Mouse (Mus musculus) myocyte (in vitro differentiated cells): Measurements from ENCODE around the gene Rpa3. TPM values are rescaled to one million over a fixed set of nuclear protein-coding genes. Genes with fewer than 3 reads are reported as not detected.

Experiments
- H3K27me3 ChIP-seq: one replicate; pipeline ENCODE4 v1.6.1; 2011; ENCODE audit not compliant: control insufficient read depth, insufficient read depth, insufficient read length
- H3K36me3 ChIP-seq: one replicate; pipeline ENCODE4 v1.6.1; 2011; ENCODE audit not compliant: control insufficient read depth, insufficient read depth
- H3K4me2 ChIP-seq: one replicate; pipeline ENCODE4 v1.6.1; 2011; ENCODE audit warnings: low read depth, control low read depth
- H3K4me3 ChIP-seq: one replicate; pipeline ENCODE4 v1.5.1; 2011; ENCODE audit warnings: mild to moderate bottlenecking, control low read depth, moderate library complexity
- H3K79me2 ChIP-seq: one replicate; pipeline ENCODE4 v1.6.1; 2011; ENCODE audit not compliant: control insufficient read depth, insufficient read depth
- H3ac ChIP-seq: one replicate; pipeline ENCODE4 v1.6.1; 2011; ENCODE audit not compliant: control insufficient read depth, insufficient read length
- CEBPB ChIP-seq: IDR thresholded peaks from 2 replicates; pipeline ENCODE4 v1.6.1; 2011; ENCODE audit warnings: mild to moderate bottlenecking, moderate library complexity; ENCODE audit not compliant: poor library complexity, insufficient read depth, severe bottlenecking
- E2F4 ChIP-seq: IDR thresholded peaks from one replicate; pipeline ENCODE4 v1.6.1; 2011; ENCODE audit warnings: mild to moderate bottlenecking, control low read depth, moderate library complexity; ENCODE audit not compliant: insufficient read depth
- MAX ChIP-seq: IDR thresholded peaks from one replicate; pipeline ENCODE4 v1.6.1; 2011; ENCODE audit warnings: low read depth, mild to moderate bottlenecking, control low read depth
- MYOD1 ChIP-seq, 3 experiments: IDR thresholded peaks; one replicate each; pipeline ENCODE4 v1.6.1; 2011; ENCODE audit warnings: control low read depth in 2 of 3, low read depth in 2 of 3, mild to moderate bottlenecking in 2 of 3, moderate library complexity in 1 of 3; ENCODE audit not compliant: insufficient read length in 2 of 3, control insufficient read depth in 1 of 3
- MYOG ChIP-seq, 3 experiments: IDR thresholded peaks; one replicate each; pipeline ENCODE4 v1.6.1; 2011; ENCODE audit warnings: control low read depth in 2 of 3, low read depth in 2 of 3, mild to moderate bottlenecking in 2 of 3; ENCODE audit not compliant: insufficient read length in 2 of 3, control insufficient read depth in 1 of 3, insufficient read depth in 1 of 3
- POLR2A ChIP-seq: IDR thresholded peaks from one replicate; pipeline ENCODE4 v1.6.1; 2011; ENCODE audit warnings: low read depth, mild to moderate bottlenecking, control low read depth, moderate library complexity; ENCODE audit not compliant: insufficient read length
- POLR2AphosphoS2 ChIP-seq: IDR thresholded peaks from one replicate; pipeline ENCODE4 v1.6.1; 2011; ENCODE audit warnings: low read depth, control low read depth; ENCODE audit not compliant: insufficient read length
- REST ChIP-seq: IDR thresholded peaks from one replicate; pipeline ENCODE4 v1.6.1; 2011; ENCODE audit warnings: mild to moderate bottlenecking, control low read depth, moderate library complexity; ENCODE audit not compliant: insufficient read depth, insufficient read length
- SRF ChIP-seq: IDR thresholded peaks from one replicate; pipeline ENCODE4 v1.6.1; 2011; ENCODE audit warnings: low read depth; ENCODE audit not compliant: control insufficient read depth, insufficient read length
- TCF12 ChIP-seq: IDR thresholded peaks from one replicate; pipeline ENCODE4 v1.6.1; 2011; ENCODE audit warnings: mild to moderate bottlenecking, control low read depth; ENCODE audit not compliant: poor library complexity, insufficient read depth, severe bottlenecking
- TCF3 ChIP-seq: IDR thresholded peaks from one replicate; pipeline ENCODE4 v1.6.1; 2011; ENCODE audit warnings: low read depth, control low read depth; ENCODE audit not compliant: insufficient read length
- USF1 ChIP-seq: IDR thresholded peaks from one replicate; pipeline ENCODE4 v1.6.1; 2011; ENCODE audit warnings: low read depth, mild to moderate bottlenecking, control low read depth, moderate library complexity
- polyA plus RNA-seq: library from polyadenylated mRNA; unstranded; fragments of >200 nt; fragmentation: generic; extraction: Trizol; gene quantifications from one replicate; pipeline ENCODE4 v1.2.1, GENCODE M21; 2012; ENCODE audit warnings: missing spikeins

The Rpa3 gene
- polyA plus RNA-seq, 1 experiment = 37.9 TPM

- Histone ChIP-seq H3K27me3 (no peaks in the 10 kb centered on the region), H3ac (peak overlapping the region; percentile 13), H3K36me3 (peaks cover 5% of the 10 kb centered on the region), H3K4me3 (peak overlapping the region; percentile 92), H3K79me2 (peaks cover 24% of the 10 kb centered on the region), H3K4me2 (peak overlapping the region; percentile 96)
- peak in 1 of 3 experiments; percentile 13 for TF ChIP-seq MYOD1 (IDR thresholded peaks at IDR 0.05; ENCODE audit: control insufficient read depth in 1 of 3, insufficient read length in 2 of 3, low read depth in 2 of 3)
- no peak for TF ChIP-seq POLR2AphosphoS2
Measured at GRCm38 (mm10) chr6:8259667-8260044, 683 bp upstream of the Rpa3 start.

- TF ChIP-seq REST (no peak), SRF (no peak), POLR2AphosphoS2 (no peak), E2F4 (no peak), TCF3 (no peak), CEBPB (no peak), POLR2A (no peak), TCF12 (no peak), MAX (no peak), USF1 (no peak)
- Histone ChIP-seq H3K36me3 (peaks cover 5% of the 10 kb centered on the region), H3K27me3 (no peaks in the 10 kb centered on the region), H3K4me3 (peak overlapping the region; percentile 92), H3ac (peak overlapping the region; percentile 9), H3K79me2 (peaks cover 24% of the 10 kb centered on the region), H3K4me2 (peak overlapping the region; percentile 73)
Measured at GRCm38 (mm10) chr6:8258316-8258715, 657 bp downstream of the Rpa3 start.

GRCm38 (mm10) chr6:8228596-8228995 is 30.4 kb downstream of the Rpa3 start:
- Histone ChIP-seq H3ac (no peak overlapping the region), H3K4me2 (no peak overlapping the region), H3K4me3 (no peak overlapping the region), H3K79me2 (no peaks in the 10 kb centered on the region), H3K36me3 (peaks cover 43% of the 10 kb centered on the region), H3K27me3 (no peaks in the 10 kb centered on the region)
- TF ChIP-seq POLR2A (no peak), TCF3 (no peak), POLR2AphosphoS2 (no peak), E2F4 (no peak), SRF (no peak)

- Histone ChIP-seq H3K27me3 (no peaks in the 10 kb centered on the region), H3K4me2 (no peak overlapping the region), H3K36me3 (peaks cover 42% of the 10 kb centered on the region), H3ac (no peak overlapping the region), H3K79me2 (no peaks in the 10 kb centered on the region), H3K4me3 (no peak overlapping the region)
- TF ChIP-seq MYOD1 (IDR thresholded peaks at IDR 0.05; ENCODE audit: control insufficient read depth in 1 of 3, insufficient read length in 2 of 3, low read depth in 2 of 3) (no peak), POLR2AphosphoS2 (no peak), MAX (no peak), CEBPB (no peak), E2F4 (no peak), TCF3 (no peak), MYOG (IDR thresholded peaks at IDR 0.05; ENCODE audit: control insufficient read depth in 1 of 3, insufficient read depth in 1 of 3, insufficient read length in 2 of 3, low read depth in 2 of 3) (no peak)
Measured at GRCm38 (mm10) chr6:8227035-8227434, 31.9 kb downstream of the Rpa3 start.

GRCm38 (mm10) chr6:8210661-8211060 is 48.3 kb downstream of the Rpa3 start:
- peaks cover 21% of the 10 kb centered on the region for H3K79me2 ChIP-seq
- H3K36me3 ChIP-seq = peaks cover 2% of the 10 kb centered on the region
- H3K27me3 ChIP-seq = no peaks in the 10 kb centered on the region
- no peak for TF ChIP-seq MYOG (IDR thresholded peaks at IDR 0.05; ENCODE audit: control insufficient read depth in 1 of 3, insufficient read depth in 1 of 3, insufficient read length in 2 of 3, low read depth in 2 of 3)
- no peak for TF ChIP-seq POLR2AphosphoS2
- no peak for TF ChIP-seq USF1
- TF ChIP-seq MYOD1 (IDR thresholded peaks at IDR 0.05; ENCODE audit: control insufficient read depth in 1 of 3, insufficient read length in 2 of 3, low read depth in 2 of 3) = no peak
- no peak for TF ChIP-seq MAX
- no peak for TF ChIP-seq POLR2A
- TF ChIP-seq CEBPB = no peak
- TF ChIP-seq TCF12 = no peak
- TF ChIP-seq E2F4 = no peak
- TF ChIP-seq TCF3 = no peak
- no peak for TF ChIP-seq REST
- H3ac ChIP-seq = no peak overlapping the region
- H3K4me2 ChIP-seq = peak overlapping the region; percentile 90
- peak overlapping the region; percentile 35 for H3K4me3 ChIP-seq
